Mouse (Mus musculus): ENCODE results near the gene Tacc2.

GRCm38 (mm10) chr7:130617591-130617990 is 40.4 kb downstream of the Tacc2 start:
- TF ChIP-seq MAZ (IDR thresholded peaks at IDR 0.05; ENCODE audit: low read depth, low read length) (no peak), KAT2A (conservative IDR thresholded peaks at IDR 0.05; ENCODE audit: low read depth, low read length) (no peak), SMC3 (IDR thresholded peaks at IDR 0.05; ENCODE audit: low read depth, low read length) (no peak), CTCF (IDR thresholded peaks at IDR 0.05 in 2 of 3, conservative IDR thresholded peaks at IDR 0.05 in 1 of 3; ENCODE audit: control insufficient read depth in 1 of 3, insufficient read depth in 1 of 3, low read depth in 2 of 3, low read length in 3 of 3, poor library complexity in 1 of 3, severe bottlenecking in 1 of 3) (no peak), TAL1 (IDR thresholded peaks at IDR 0.05; ENCODE audit: low read length) (no peak), POLR2A (IDR thresholded peaks at IDR 0.05; ENCODE audit: control insufficient read depth in 1 of 2, insufficient read depth in 1 of 2, low read depth in 1 of 2, low read length in 2 of 2, poor library complexity in 1 of 2) (no peak), MAX (IDR thresholded peaks at IDR 0.05; ENCODE audit: low read length) (no peak)
